Mouse (Mus musculus) skeletal muscle tissue, adult 2 months (tissue): ENCODE results near the gene Cd300lb.

Source experiments
- DNase-seq: peaks from one replicate; pipeline ENCODE4 v3.0.0-alpha.2; 2012; ENCODE audit warnings: low read depth, low spot score

Gene Cd300lb

GRCm38 (mm10) chr11:114883251-114883789 lies 50.9 kb downstream of the Cd300lb start:
- DNase-seq, result no peak

- no peak for DNase-seq
These were observed 53.6 kb downstream of the Cd300lb start for GRCm38 (mm10) chr11:114880589-114880988.

- DNase-seq, result no peak
These were observed 54.0 kb downstream of the Cd300lb start for GRCm38 (mm10) chr11:114880185-114880584.

- peak; percentile 59 for DNase-seq
These were observed 54.5 kb downstream of the Cd300lb start for GRCm38 (mm10) chr11:114879666-114880065.

- no peak for DNase-seq
These were observed 57.0 kb downstream of the Cd300lb start for GRCm38 (mm10) chr11:114877145-114877544.

- DNase-seq, result no peak
These were observed 57.6 kb downstream of the Cd300lb start for GRCm38 (mm10) chr11:114876621-114877020.

- DNase-seq, result no peak
These were observed 58.0 kb downstream of the Cd300lb start for GRCm38 (mm10) chr11:114876176-114876575.

- DNase-seq, result no peak
These were observed 58.8 kb downstream of the Cd300lb start for GRCm38 (mm10) chr11:114875301-114875801.

GRCm38 (mm10) chr11:114874226-114875145 lies 59.7 kb downstream of the Cd300lb start:
- DNase-seq, result no peak

- no peak for DNase-seq
These were observed 61.0 kb downstream of the Cd300lb start for GRCm38 (mm10) chr11:114873022-114873817.
